Mouse (Mus musculus) lung, postnatal 0 days (tissue): ENCODE measurements around the gene Ccdc120. TPM values are rescaled to one million over a fixed set of nuclear protein-coding genes. Genes with fewer than 3 reads are reported as not detected.

Source experiments
- ATAC-seq: fragments of 200-750 bp; cut with Nextera tagmentation; 2 replicates; pipeline ENCODE4 v1.8.0; 2017; ENCODE audit warnings: moderate library complexity
- DNase-seq: peaks from one replicate; pipeline ENCODE4 v3.0.0-alpha.2; 2016; ENCODE audit warnings: low spot score
- H3K27ac ChIP-seq: fragments of 300-500 bp; sonication (generic); 2 replicates; pipeline ENCODE4 v1.5.1; 2014; ENCODE audit warnings: antibody characterized with exemption, mild to moderate bottlenecking, low read length, mixed read lengths
- H3K27me3 ChIP-seq: fragments of 300-500 bp; sonication (generic); replicated peaks from 2 replicates; pipeline ENCODE4 v1.6.1; 2014; ENCODE audit warnings: low read length, mixed read lengths; ENCODE audit not compliant: insufficient read depth
- H3K36me3 ChIP-seq: fragments of 300-500 bp; sonication (generic); 2 replicates; pipeline ENCODE4 v1.6.1; 2014; ENCODE audit warnings: low read length, mixed read lengths; ENCODE audit not compliant: insufficient read depth
- H3K4me1 ChIP-seq: fragments of 300-500 bp; sonication (generic); 2 replicates; pipeline ENCODE4 v1.6.1; 2014; ENCODE audit warnings: antibody characterized with exemption, low read depth, low read length, mixed read lengths; ENCODE audit not compliant: insufficient read depth
- H3K4me2 ChIP-seq: fragments of 300-500 bp; sonication (generic); replicated peaks from 2 replicates; pipeline ENCODE4 v1.6.1; 2014; ENCODE audit warnings: low read depth, mild to moderate bottlenecking, low read length, moderate library complexity, mixed read lengths
- H3K4me3 ChIP-seq: fragments of 300-500 bp; sonication (generic); 2 replicates; pipeline ENCODE4 v1.5.1; 2014; ENCODE audit warnings: low read depth, low read length
- H3K9ac ChIP-seq: fragments of 300-500 bp; sonication (generic); replicated peaks from 2 replicates; pipeline ENCODE4 v1.6.1; 2014; ENCODE audit warnings: low read depth, mild to moderate bottlenecking
- H3K9me3 ChIP-seq: fragments of 300-500 bp; sonication (generic); 2 replicates; pipeline ENCODE4 v1.6.1; 2016; ENCODE audit warnings: low read length, mixed read lengths
- CTCF ChIP-seq: IDR thresholded peaks from 2 replicates; pipeline ENCODE4 v1.5.1; 2016; ENCODE audit warnings: antibody characterized with exemption, mild to moderate bottlenecking
- EP300 ChIP-seq: IDR thresholded peaks from 2 replicates; pipeline ENCODE4 v1.6.1; 2016; ENCODE audit warnings: antibody characterized with exemption, mild to moderate bottlenecking, control low read depth
- WGBS: fragments of 180-500 bp; shearing (Covaris S2); extraction: QIAGEN DNeasy Blood & Tissue Kit; methylation state at CpG from one replicate; pipeline ENCODE4 v1.1.7; 2014; 5-methylcytosine and 5-hydroxymethylcytosine counted together
- polyA plus RNA-seq: library from polyadenylated mRNA; unstranded; fragments of >200 nt; fragmentation: Nextera tagmentation; extraction: Ambion mirVana; gene quantifications from 2 replicates; pipeline ENCODE4 v1.2.1, GENCODE M21; 2015

Ccdc120 gene
- polyA plus RNA-seq, 1 experiment from 2014 or later = 26.4 TPM

DNA sequence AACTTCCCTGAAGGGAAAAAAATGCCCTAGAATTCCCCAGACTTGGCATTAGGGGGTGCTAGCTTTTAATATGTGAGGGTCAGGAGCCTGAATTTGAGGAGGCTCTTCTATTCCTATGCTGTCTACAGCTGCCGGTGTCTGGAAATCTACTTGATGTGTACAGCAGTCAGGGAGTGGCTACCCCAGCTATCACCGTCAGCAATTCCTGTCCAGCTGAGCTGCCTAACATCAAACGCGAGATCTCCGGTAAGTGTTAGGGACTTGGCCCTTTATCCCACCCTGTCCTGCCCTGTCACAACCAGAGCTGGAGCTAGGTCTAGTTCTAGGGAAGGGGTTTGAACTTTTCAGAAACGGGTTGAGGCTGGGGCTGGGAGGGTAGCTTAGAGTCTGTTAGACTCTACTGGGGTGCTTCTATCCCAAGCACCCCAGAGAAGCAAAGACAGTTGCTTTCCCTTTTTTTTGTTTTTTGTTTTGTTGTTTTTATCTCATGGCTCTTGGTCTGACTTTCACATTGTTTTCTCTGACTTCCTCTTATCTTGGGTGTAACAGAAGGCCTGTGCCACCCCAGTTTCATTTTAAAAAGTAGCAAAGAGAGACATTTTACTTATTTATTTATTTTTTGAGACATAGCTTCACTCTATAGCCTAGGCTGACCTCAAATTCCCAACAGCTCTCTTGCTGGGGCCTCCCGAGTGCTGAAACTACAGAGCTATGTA is 18.8 kb upstream of the Ccdc120 start:
- TF ChIP-seq CTCF (no peak), EP300 (no peak)
- H3K36me3 ChIP-seq = no peaks in the 10 kb centered on the region; the same call in 1 of the 2 replicates
- H3K9me3 ChIP-seq = no peaks in the 10 kb centered on the region
- no peak overlapping the region for H3K4me3 ChIP-seq
- H3K9ac ChIP-seq = no peak overlapping the region
- H3K4me1 ChIP-seq = no peaks in the 10 kb centered on the region
- H3K4me2 ChIP-seq = no peak overlapping the region
- no peak overlapping the region for H3K27ac ChIP-seq
- 84% methylated on average over 7 of the region's 7 CpGs for WGBS
- H3K27me3 ChIP-seq = no peaks in the 10 kb centered on the region
- no peak for ATAC-seq
- DNase-seq = no peak

DNA sequence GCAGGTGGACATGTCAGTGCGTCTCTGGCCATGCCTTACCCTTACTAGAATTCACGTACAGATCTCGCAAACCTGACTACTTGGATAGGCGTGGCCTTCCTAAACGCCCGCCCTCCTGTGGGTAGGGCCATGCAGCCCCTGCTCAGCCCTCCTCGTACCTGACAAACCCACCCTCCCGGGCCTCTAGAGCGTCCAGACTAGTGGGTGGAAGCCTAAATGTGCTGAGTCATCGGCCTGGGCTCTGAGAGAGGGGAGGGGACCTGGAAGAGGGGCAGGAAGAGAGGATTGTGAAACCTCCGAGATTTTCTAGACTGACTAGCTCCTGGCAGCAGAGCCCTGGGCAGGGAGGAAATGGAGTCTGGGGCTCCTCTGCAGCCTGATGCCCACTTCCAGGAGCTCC is 15.1 kb upstream of the Ccdc120 start:
- Histone ChIP-seq H3K4me3 (peak overlapping the region; percentile 23), H3K36me3 (no peaks in the 10 kb centered on the region; the same call in 1 of the 2 replicates), H3K9ac (0 out of 2 replicates have a peak overlapping the region, but pooled peaks have one; percentile 32), H3K27ac (peak overlapping the region; percentile 62), H3K9me3 (no peaks in the 10 kb centered on the region), H3K4me1 (no peaks in the 10 kb centered on the region), H3K4me2 (peak overlapping the region; percentile 59), H3K27me3 (no peaks in the 10 kb centered on the region)
- no peak for TF ChIP-seq EP300
- TF ChIP-seq CTCF = no peak
- DNase-seq (peak; percentile 90), ATAC-seq (peak; percentile 71)
- WGBS = 8% methylated on average over 11 of the region's 11 CpGs

DNA sequence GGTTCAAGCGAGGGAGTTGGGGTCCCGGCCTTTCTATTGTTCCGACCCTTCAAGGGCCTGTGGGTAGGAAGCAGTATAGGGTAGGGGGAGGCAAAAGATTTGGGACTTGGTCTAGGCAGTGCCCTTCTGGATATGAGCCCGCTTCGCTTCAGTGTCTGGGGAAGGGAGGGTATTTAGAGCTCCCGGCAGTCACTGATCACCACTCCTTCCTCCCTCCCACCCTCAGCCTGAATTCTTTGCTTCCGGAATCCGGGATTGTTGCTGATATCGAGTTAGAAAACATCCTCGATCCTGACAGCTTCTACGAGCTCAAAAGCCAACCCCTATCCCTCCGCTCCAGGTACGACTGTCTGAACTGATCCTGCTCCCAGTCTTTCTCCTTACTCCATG is 14.6 kb upstream of the Ccdc120 start:
- Histone ChIP-seq H3K27ac (peak overlapping the region; percentile 62), H3K9ac (0 out of 2 replicates have a peak overlapping the region, but pooled peaks have one; percentile 32), H3K36me3 (no peaks in the 10 kb centered on the region; the same call in 1 of the 2 replicates), H3K4me2 (peak overlapping the region; percentile 59), H3K4me1 (no peaks in the 10 kb centered on the region), H3K9me3 (no peaks in the 10 kb centered on the region), H3K4me3 (peak overlapping the region; percentile 23), H3K27me3 (no peaks in the 10 kb centered on the region)
- no peak for ATAC-seq
- no peak for DNase-seq
- WGBS = 25% methylated on average over 13 of the region's 13 CpGs
- TF ChIP-seq CTCF (no peak), EP300 (no peak)

DNA sequence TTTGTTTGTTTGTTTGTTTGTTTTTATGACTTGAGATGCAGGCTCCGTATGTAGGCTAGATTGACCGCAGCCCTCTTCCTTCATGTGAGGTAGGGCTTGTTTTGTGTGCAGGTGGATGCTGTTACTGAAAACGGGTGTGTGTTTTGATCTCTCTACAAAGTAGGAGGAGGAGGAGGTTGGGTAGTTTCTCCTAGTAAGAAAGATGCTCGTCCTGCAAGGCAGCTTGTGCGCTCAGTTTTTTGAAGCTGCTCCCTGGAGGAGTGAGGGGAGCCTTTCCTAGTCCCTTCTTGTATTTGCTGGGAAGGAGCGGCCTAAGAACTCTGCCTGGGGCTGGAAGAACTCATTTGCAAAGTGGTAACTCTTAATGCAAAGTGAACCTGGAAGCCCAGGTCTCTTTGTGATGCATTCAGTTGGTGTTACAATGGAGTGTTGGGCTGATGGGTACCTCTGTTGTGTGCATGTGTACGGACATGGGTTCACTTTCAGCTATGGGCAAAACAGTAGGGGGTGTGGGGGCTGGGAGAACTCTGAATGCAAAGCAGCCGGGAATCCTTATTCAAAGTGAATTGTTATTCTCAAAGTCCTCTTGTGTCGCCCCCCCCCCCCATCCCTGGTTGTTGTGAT is 14.1 kb upstream of the Ccdc120 start:
- no peak for TF ChIP-seq EP300
- TF ChIP-seq CTCF = no peak
- H3K4me3 ChIP-seq = peak overlapping the region; percentile 23
- DNase-seq = no peak
- no peak for ATAC-seq
- H3K9me3 ChIP-seq = no peaks in the 10 kb centered on the region
- 0 out of 2 replicates have a peak overlapping the region, but pooled peaks have one; percentile 62 for H3K27ac ChIP-seq
- H3K4me1 ChIP-seq = no peaks in the 10 kb centered on the region
- WGBS = 24% methylated on average over 8 of the region's 9 CpGs
- no peaks in the 10 kb centered on the region for H3K27me3 ChIP-seq
- H3K9ac ChIP-seq = no peak overlapping the region
- H3K4me2 ChIP-seq = peak overlapping the region; percentile 59
- no peaks in the 10 kb centered on the region; the same call in 1 of the 2 replicates for H3K36me3 ChIP-seq

- TF ChIP-seq CTCF = no peak
- TF ChIP-seq EP300 = no peak
- Histone ChIP-seq H3K9me3 (no peaks in the 10 kb centered on the region), H3K9ac (0 out of 2 replicates have a peak overlapping the region, but pooled peaks have one; percentile 63), H3K4me1 (no peaks in the 10 kb centered on the region), H3K27me3 (no peaks in the 10 kb centered on the region), H3K4me2 (peak overlapping the region; percentile 59), H3K27ac (peak overlapping the region; percentile 80), H3K36me3 (no peaks in the 10 kb centered on the region; the same call in 1 of the 2 replicates), H3K4me3 (peak overlapping the region; percentile 64)
- DNase-seq = peak; percentile 69
- peak; percentile 11; the same call in 1 of the 2 replicates for ATAC-seq
- 14% methylated on average over 21 of the region's 22 CpGs for WGBS
Measured at GRCm38 (mm10) chrX:7763631-7764393, 13.1 kb upstream of the Ccdc120 start.

GRCm38 (mm10) chrX:7762921-7763197 is 12.2 kb upstream of the Ccdc120 start:
- ATAC-seq = no peak; the same call in 1 of the 2 replicates

More at GRCm38 (mm10) chrX:7762921-7763197, 12.2 kb upstream of the Ccdc120 start:
- no peaks in the 10 kb centered on the region for H3K9me3 ChIP-seq
- no peaks in the 10 kb centered on the region; the same call in 1 of the 2 replicates for H3K36me3 ChIP-seq
- no peaks in the 10 kb centered on the region for H3K27me3 ChIP-seq
- H3K4me3 ChIP-seq = peak overlapping the region; percentile 64
- DNase-seq = no peak
- H3K4me1 ChIP-seq = no peaks in the 10 kb centered on the region
- H3K27ac ChIP-seq = peak overlapping the region; percentile 80
- H3K9ac ChIP-seq = peak overlapping the region; percentile 63
- WGBS = 4% methylated on average over 21 of the region's 21 CpGs
- TF ChIP-seq CTCF = no peak
- no peak for TF ChIP-seq EP300
- H3K4me2 ChIP-seq = peak overlapping the region; percentile 59
